ENCODE assay signal across 19 mouse cellular contexts in the genomic region with DNA sequence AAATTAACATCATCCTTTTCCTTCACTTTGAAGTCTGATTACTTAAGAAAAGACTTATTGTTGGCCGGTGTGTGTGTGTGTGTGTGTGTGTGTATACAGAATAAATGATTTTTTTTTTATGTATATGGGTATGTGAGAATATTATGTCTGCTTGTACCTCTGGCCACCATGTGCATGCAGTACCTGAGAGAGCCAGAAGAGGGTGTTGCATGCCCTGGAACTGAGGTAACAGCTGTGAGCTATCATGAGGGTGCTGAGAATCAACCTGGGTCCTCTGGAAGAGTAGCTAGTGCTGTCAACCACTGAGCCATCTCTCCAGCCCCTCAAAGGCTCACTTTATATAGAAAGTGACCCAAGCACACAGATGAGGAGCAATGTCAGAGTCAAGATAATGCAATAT. TPM values are rescaled to one million over a fixed set of nuclear protein-coding genes. Genes with fewer than 3 reads are reported as not detected.
DNase-seq lines count a peak whose midpoint lies in the region; ATAC-seq and TF ChIP-seq lines count a peak whose summit lies in the region.
"Had no signal": no experiment of that assay in that cellular context is flagged by ENCODE, and none has a peak within 500 bp of the region (broad histone marks: within the 10 kb centered on the region; RNA-seq: fewer than 3 reads in every experiment).

No protein-coding gene starts in this region.

- H3K4me1 ChIP-seq in hindbrain, postnatal 0 days (ENCODE audit: insufficient read depth, low read length), result peaks cover 16% of the 10 kb centered on the region; the same call in 1 of the 2 replicates
- peaks cover 25% of the 10 kb centered on the region for H3K4me1 ChIP-seq in hindbrain, embryonic 16.5 days (ENCODE audit: control insufficient read depth, insufficient read depth, low read depth, low read length)
- no peaks in the 10 kb centered on the region for H3K4me1 ChIP-seq in liver, postnatal 0 days (ENCODE audit: insufficient read depth)
- peaks cover 30% of the 10 kb centered on the region for H3K4me1 ChIP-seq in liver, embryonic 12.5 days
- peaks cover 2% of the 10 kb centered on the region for H3K4me1 ChIP-seq in ES-Bruce4 (ENCODE audit: control insufficient read depth, insufficient read depth, low read length)
- H3K4me1 ChIP-seq in thymus, adult 2 months (replicated peaks; ENCODE audit: control insufficient read depth, insufficient read depth, low read length), result peaks cover 12% of the 10 kb centered on the region

- 97% methylated on average over 1 of the region's 1 CpGs for WGBS in hindbrain, postnatal 0 days
- 94% methylated on average over 1 of the region's 1 CpGs for WGBS in hindbrain, embryonic 16.5 days
- WGBS in liver, postnatal 0 days (ENCODE audit: insufficient replicate concordance), result 93% methylated on average over 1 of the region's 1 CpGs
- WGBS in liver, embryonic 12.5 days (ENCODE audit: insufficient replicate concordance), result 83% methylated on average over 1 of the region's 1 CpGs
- WGBS in thymus, adult 2 months, result 100% methylated on average over 1 of the region's 1 CpGs

- no peak for TF ChIP-seq POLR2A in ES-Bruce4 (IDR thresholded peaks at IDR 0.05; ENCODE audit: insufficient read depth, low read length)
- no peak for TF ChIP-seq POLR2A in thymus, adult 2 months (IDR thresholded peaks at IDR 0.05; ENCODE audit: control insufficient read depth, extremely low read depth, insufficient read depth, low read length, poor library complexity)

- H3K36me3 ChIP-seq in hindbrain, postnatal 0 days (ENCODE audit: insufficient read depth, low read length), result no peaks in the 10 kb centered on the region
- H3K36me3 ChIP-seq in hindbrain, embryonic 16.5 days (ENCODE audit: control insufficient read depth, insufficient read depth, low read length), result no peaks in the 10 kb centered on the region
- H3K36me3 ChIP-seq in liver, postnatal 0 days (replicated peaks; ENCODE audit: insufficient read depth, low read length), result peaks cover 2% of the 10 kb centered on the region; the same call in 1 of the 2 replicates
- peaks cover 2% of the 10 kb centered on the region for H3K36me3 ChIP-seq in liver, embryonic 12.5 days
- no peaks in the 10 kb centered on the region for H3K36me3 ChIP-seq in ES-Bruce4 (ENCODE audit: control insufficient read depth, insufficient read depth, low read length, poor library complexity, severe bottlenecking)
- H3K36me3 ChIP-seq in thymus, adult 2 months (ENCODE audit: control insufficient read depth, insufficient read depth, low read length), result peaks cover 7% of the 10 kb centered on the region; the same call in 1 of the 2 replicates
- H3K36me3 ChIP-seq: forebrain, embryonic 12.5 days had no signal

- no peaks in the 10 kb centered on the region for H3K27me3 ChIP-seq in hindbrain, postnatal 0 days (ENCODE audit: insufficient read depth, low read length)
- H3K27me3 ChIP-seq in hindbrain, embryonic 16.5 days (replicated peaks; ENCODE audit: control insufficient read depth, insufficient read depth, low read length), result no peaks in the 10 kb centered on the region
- no peaks in the 10 kb centered on the region for H3K27me3 ChIP-seq in liver, postnatal 0 days (ENCODE audit: insufficient read depth, low read length)
- 0 out of 2 replicates have a peak, but pooled peaks cover 4% of the 10 kb centered on the region for H3K27me3 ChIP-seq in liver, embryonic 12.5 days (replicated peaks)
- no peaks in the 10 kb centered on the region for H3K27me3 ChIP-seq in ES-Bruce4 (ENCODE audit: control insufficient read depth, insufficient read depth, low read length, poor library complexity, severe bottlenecking)
- H3K27me3 ChIP-seq in thymus, adult 2 months (ENCODE audit: control insufficient read depth, insufficient read depth, low read length), result no peaks in the 10 kb centered on the region
- H3K27me3 ChIP-seq: heart, embryonic 12.5 days; limb, embryonic 13.5 days had no signal

- no peak overlapping the region for H3K4me2 ChIP-seq in hindbrain, postnatal 0 days (ENCODE audit: low read depth, low read length)
- no peak overlapping the region for H3K4me2 ChIP-seq in hindbrain, embryonic 16.5 days (ENCODE audit: low read length)
- H3K4me2 ChIP-seq in liver, postnatal 0 days (ENCODE audit: low read depth, low read length), result no peak overlapping the region
- no peak overlapping the region for H3K4me2 ChIP-seq in liver, embryonic 12.5 days
- H3K4me2 ChIP-seq: forebrain, embryonic 12.5 days; heart, embryonic 12.5 days; limb, embryonic 13.5 days had no signal

- no peak overlapping the region for H3K9ac ChIP-seq in hindbrain, postnatal 0 days (replicated peaks; ENCODE audit: low read length)
- no peak overlapping the region for H3K9ac ChIP-seq in hindbrain, embryonic 16.5 days (ENCODE audit: low read depth, low read length)
- no peak overlapping the region for H3K9ac ChIP-seq in liver, postnatal 0 days (replicated peaks)
- no peak overlapping the region for H3K9ac ChIP-seq in liver, embryonic 12.5 days
- H3K9ac ChIP-seq in ES-Bruce4 (ENCODE audit: low read depth, poor library complexity, severe bottlenecking), result no peak overlapping the region
- H3K9ac ChIP-seq: forebrain, embryonic 12.5 days; heart, embryonic 12.5 days; limb, embryonic 13.5 days had no signal

- peak; percentile 36; the same call in 1 of the 2 replicates for TF ChIP-seq CTCF in hindbrain, postnatal 0 days (IDR thresholded peaks at IDR 0.05; ENCODE audit: low read depth)
- peak; percentile 53 for TF ChIP-seq CTCF in liver, postnatal 0 days (IDR thresholded peaks at IDR 0.05; ENCODE audit: low read depth)
- TF ChIP-seq CTCF in ES-Bruce4 (IDR thresholded peaks at IDR 0.05; ENCODE audit: low read depth, low read length), result peak; percentile 41
- TF ChIP-seq CTCF in thymus, adult 2 months (IDR thresholded peaks at IDR 0.05; ENCODE audit: borderline replicate concordance, control insufficient read depth, extremely low read depth, insufficient read depth, low read length, poor library complexity), result no peak

- TF ChIP-seq EP300 in liver, postnatal 0 days (IDR thresholded peaks at IDR 0.05; ENCODE audit: low read depth), result no peak
- TF ChIP-seq EP300 in ES-Bruce4 (IDR thresholded peaks at IDR 0.05; ENCODE audit: insufficient read depth, low read depth, low read length), result no peak

- no peak for DNase-seq in hindbrain, postnatal 0 days (ENCODE audit: low spot score)
- no peak for DNase-seq in liver, postnatal 0 days
- peak; percentile 70 for DNase-seq in ZHBTc4 (ENCODE audit: low read depth, low spot score)
- DNase-seq in thymus, adult 2 months, result no peak
- DNase-seq: adrenal gland, postnatal 36 days; cerebellum, postnatal 14 days; heart, postnatal 36 days; lung, postnatal 10 days; right cerebral cortex, postnatal 14 days; thymus, postnatal 14 days had no signal

- ATAC-seq in hindbrain, postnatal 0 days, result no peak
- no peak for ATAC-seq in hindbrain, embryonic 16.5 days
- no peak for ATAC-seq in liver, postnatal 0 days
- ATAC-seq in liver, embryonic 12.5 days, result no peak
- ATAC-seq: inflammation-experienced regulatory T-cells, adult 6 months had no signal

- H3K9me3 ChIP-seq in hindbrain, postnatal 0 days (ENCODE audit: low read length), result no peaks in the 10 kb centered on the region
- H3K9me3 ChIP-seq in hindbrain, embryonic 16.5 days (ENCODE audit: control insufficient read depth, low read length), result no peaks in the 10 kb centered on the region
- H3K9me3 ChIP-seq in liver, postnatal 0 days (ENCODE audit: low read length), result no peaks in the 10 kb centered on the region
- H3K9me3 ChIP-seq in liver, embryonic 12.5 days (replicated peaks), result no peaks in the 10 kb centered on the region
- H3K9me3 ChIP-seq in ES-Bruce4 (replicated peaks; ENCODE audit: control insufficient read depth, insufficient read depth, low read length, poor library complexity, severe bottlenecking), result no peaks in the 10 kb centered on the region
- H3K9me3 ChIP-seq: forebrain, embryonic 12.5 days; limb, embryonic 13.5 days had no signal

- H3K27ac ChIP-seq in hindbrain, postnatal 0 days, result no peak overlapping the region
- no peak overlapping the region for H3K27ac ChIP-seq in hindbrain, embryonic 16.5 days (ENCODE audit: low read depth, low read length)
- H3K27ac ChIP-seq in liver, postnatal 0 days (ENCODE audit: low read depth), result no peak overlapping the region
- H3K27ac ChIP-seq in liver, embryonic 12.5 days, result no peak overlapping the region
- H3K27ac ChIP-seq in ES-Bruce4 (ENCODE audit: insufficient read depth, low read length), result no peak overlapping the region
- no peak overlapping the region for H3K27ac ChIP-seq in thymus, adult 2 months (ENCODE audit: control insufficient read depth, insufficient read depth, low read length)
- H3K27ac ChIP-seq: forebrain, embryonic 12.5 days; limb, embryonic 13.5 days had no signal

- H3K4me3 ChIP-seq in hindbrain, postnatal 0 days (ENCODE audit: low read length), result no peak overlapping the region
- H3K4me3 ChIP-seq in hindbrain, embryonic 16.5 days (ENCODE audit: low read length), result no peak overlapping the region
- no peak overlapping the region for H3K4me3 ChIP-seq in liver, postnatal 0 days (ENCODE audit: low read depth, low read length)
- H3K4me3 ChIP-seq in liver, embryonic 12.5 days, result no peak overlapping the region
- no peak overlapping the region for H3K4me3 ChIP-seq in ES-Bruce4 (ENCODE audit: low read depth, low read length)
- H3K4me3 ChIP-seq in thymus, adult 2 months (ENCODE audit: control insufficient read depth, insufficient read depth, low read length), result no peak overlapping the region
- H3K4me3 ChIP-seq: forebrain, embryonic 12.5 days; heart, embryonic 12.5 days; limb, embryonic 13.5 days had no signal

RNA-seq across cellular contexts. Expression of a gene that starts 11.7 kb away (rescaled TPM):
- total RNA-seq in hindbrain, postnatal 0 days (2014; rRNA removed), result 6.3 and 6.7 TPM in 2 replicates
- 8.4 and 8.7 TPM in 2 replicates for polyA plus RNA-seq in hindbrain, postnatal 0 days (2015; fragmentation: Nextera tagmentation; extraction: Ambion mirVana)
- polyA plus RNA-seq in hindbrain, embryonic 16.5 days (2015; fragmentation: Nextera tagmentation; extraction: Ambion mirVana), result 5.0 and 8.0 TPM in 2 replicates
- polyA plus RNA-seq in liver, postnatal 0 days (2015; fragmentation: Nextera tagmentation; extraction: Ambion mirVana), result 7.3 and 7.4 TPM in 2 replicates
- polyA plus RNA-seq in liver, embryonic 12.5 days (2016; fragmentation: Nextera tagmentation; extraction: Ambion mirVana), result 27.0 and 27.4 TPM in 2 replicates
- polyA plus RNA-seq in ES-Bruce4 (2011; ENCODE audit: insufficient read depth, insufficient read length, low read depth, missing spikeins), result 27.0 and 28.0 TPM in 2 replicates
- polyA plus RNA-seq in thymus, adult 2 months (2012; rRNA removed), result 34.0 and 50.3 TPM in 2 replicates

RNA-seq across cellular contexts. Expression of a gene that starts 22.1 kb away (rescaled TPM):
- 24.8 and 31.1 TPM in 2 replicates for total RNA-seq in hindbrain, postnatal 0 days (2014; rRNA removed)
- 21.9 and 24.1 TPM in 2 replicates for polyA plus RNA-seq in hindbrain, postnatal 0 days (2015; fragmentation: Nextera tagmentation; extraction: Ambion mirVana)
- polyA plus RNA-seq in hindbrain, embryonic 16.5 days (2015; fragmentation: Nextera tagmentation; extraction: Ambion mirVana), result 18.7 and 20.6 TPM in 2 replicates
- polyA plus RNA-seq in liver, postnatal 0 days (2015; fragmentation: Nextera tagmentation; extraction: Ambion mirVana), result 64.2 and 68.5 TPM in 2 replicates
- 24.5 and 26.1 TPM in 2 replicates for polyA plus RNA-seq in liver, embryonic 12.5 days (2016; fragmentation: Nextera tagmentation; extraction: Ambion mirVana)
- 8.3 and 9.5 TPM in 2 replicates for polyA plus RNA-seq in ES-Bruce4 (2011; ENCODE audit: insufficient read depth, insufficient read length, low read depth, missing spikeins)
- 70.7 and 71.7 TPM in 2 replicates for polyA plus RNA-seq in thymus, adult 2 months (2012; rRNA removed)

RNA-seq across cellular contexts. Expression of a gene that starts 22.7 kb away (rescaled TPM):
- total RNA-seq in hindbrain, postnatal 0 days (2014; rRNA removed), result 35.1 and 52.2 TPM in 2 replicates
- polyA plus RNA-seq in hindbrain, postnatal 0 days (2015; fragmentation: Nextera tagmentation; extraction: Ambion mirVana), result 22.9 and 27.0 TPM in 2 replicates
- 21.6 and 25.7 TPM in 2 replicates for polyA plus RNA-seq in hindbrain, embryonic 16.5 days (2015; fragmentation: Nextera tagmentation; extraction: Ambion mirVana)
- 0.13 and 0.19 TPM in 2 replicates for polyA plus RNA-seq in liver, postnatal 0 days (2015; fragmentation: Nextera tagmentation; extraction: Ambion mirVana)
- 1.0 and 1.3 TPM in 2 replicates for polyA plus RNA-seq in liver, embryonic 12.5 days (2016; fragmentation: Nextera tagmentation; extraction: Ambion mirVana)
- polyA plus RNA-seq in ES-Bruce4 (2011; ENCODE audit: insufficient read depth, insufficient read length, low read depth, missing spikeins), result 4.0 and 5.1 TPM in 2 replicates
- polyA plus RNA-seq in thymus, adult 2 months (2012; rRNA removed), result 14.8 and 15.7 TPM in 2 replicates

RNA-seq across cellular contexts. Expression of a gene that starts 29.8 kb away (rescaled TPM):
- 0.52 TPM in 1 of 2 replicates, not detected in the other for total RNA-seq in hindbrain, postnatal 0 days (2014; rRNA removed)
- 0.23 TPM in 1 of 2 replicates, not detected in the other for polyA plus RNA-seq in hindbrain, postnatal 0 days (2015; fragmentation: Nextera tagmentation; extraction: Ambion mirVana)
- 0.47 and 0.50 TPM in 2 replicates for polyA plus RNA-seq in hindbrain, embryonic 16.5 days (2015; fragmentation: Nextera tagmentation; extraction: Ambion mirVana)
- 0.07 TPM in 1 of 2 replicates, not detected in the other for polyA plus RNA-seq in liver, postnatal 0 days (2015; fragmentation: Nextera tagmentation; extraction: Ambion mirVana)
- polyA plus RNA-seq in liver, embryonic 12.5 days (2016; fragmentation: Nextera tagmentation; extraction: Ambion mirVana), result 0.29 TPM in 1 of 2 replicates, not detected in the other
- not detected in 2 replicates for polyA plus RNA-seq in ES-Bruce4 (2011; ENCODE audit: insufficient read depth, insufficient read length, low read depth, missing spikeins)
- polyA plus RNA-seq in thymus, adult 2 months (2012; rRNA removed), result 0.11 and 0.47 TPM in 2 replicates
- total RNA-seq: adrenal gland, postnatal 36 days; heart, postnatal 36 days; left cerebral cortex, postnatal 10 days; megakaryocyte-erythroid progenitor cell, adult 5-6 weeks had no signal
- polyA plus RNA-seq: inflammation-experienced regulatory T-cells, adult 6 months had no signal

RNA-seq across cellular contexts. Expression of a gene that starts 31.7 kb away (rescaled TPM):
- 7.0 and 8.5 TPM in 2 replicates for total RNA-seq in hindbrain, postnatal 0 days (2014; rRNA removed)
- 1.5 and 1.6 TPM in 2 replicates for polyA plus RNA-seq in hindbrain, postnatal 0 days (2015; fragmentation: Nextera tagmentation; extraction: Ambion mirVana)
- polyA plus RNA-seq in hindbrain, embryonic 16.5 days (2015; fragmentation: Nextera tagmentation; extraction: Ambion mirVana), result 2.0 and 2.3 TPM in 2 replicates
- polyA plus RNA-seq in liver, postnatal 0 days (2015; fragmentation: Nextera tagmentation; extraction: Ambion mirVana), result 0.75 and 0.85 TPM in 2 replicates
- 2.2 TPM in 2 replicates for polyA plus RNA-seq in liver, embryonic 12.5 days (2016; fragmentation: Nextera tagmentation; extraction: Ambion mirVana)
- 3.8 and 5.0 TPM in 2 replicates for polyA plus RNA-seq in ES-Bruce4 (2011; ENCODE audit: insufficient read depth, insufficient read length, low read depth, missing spikeins)
- 10.6 and 10.8 TPM in 2 replicates for polyA plus RNA-seq in thymus, adult 2 months (2012; rRNA removed)
